Mouse (Mus musculus): ENCODE measurements at regions not wholly inside any gene's neighbourhood (a gene's known extent, or its start where the extent isn't known, plus 50 kb on each side); places are given as distances from the start of the nearest gene placed in this dataset.
A peak's percentile ranks its signal among the peaks of the same experiment; 100 is the strongest.

DNA sequence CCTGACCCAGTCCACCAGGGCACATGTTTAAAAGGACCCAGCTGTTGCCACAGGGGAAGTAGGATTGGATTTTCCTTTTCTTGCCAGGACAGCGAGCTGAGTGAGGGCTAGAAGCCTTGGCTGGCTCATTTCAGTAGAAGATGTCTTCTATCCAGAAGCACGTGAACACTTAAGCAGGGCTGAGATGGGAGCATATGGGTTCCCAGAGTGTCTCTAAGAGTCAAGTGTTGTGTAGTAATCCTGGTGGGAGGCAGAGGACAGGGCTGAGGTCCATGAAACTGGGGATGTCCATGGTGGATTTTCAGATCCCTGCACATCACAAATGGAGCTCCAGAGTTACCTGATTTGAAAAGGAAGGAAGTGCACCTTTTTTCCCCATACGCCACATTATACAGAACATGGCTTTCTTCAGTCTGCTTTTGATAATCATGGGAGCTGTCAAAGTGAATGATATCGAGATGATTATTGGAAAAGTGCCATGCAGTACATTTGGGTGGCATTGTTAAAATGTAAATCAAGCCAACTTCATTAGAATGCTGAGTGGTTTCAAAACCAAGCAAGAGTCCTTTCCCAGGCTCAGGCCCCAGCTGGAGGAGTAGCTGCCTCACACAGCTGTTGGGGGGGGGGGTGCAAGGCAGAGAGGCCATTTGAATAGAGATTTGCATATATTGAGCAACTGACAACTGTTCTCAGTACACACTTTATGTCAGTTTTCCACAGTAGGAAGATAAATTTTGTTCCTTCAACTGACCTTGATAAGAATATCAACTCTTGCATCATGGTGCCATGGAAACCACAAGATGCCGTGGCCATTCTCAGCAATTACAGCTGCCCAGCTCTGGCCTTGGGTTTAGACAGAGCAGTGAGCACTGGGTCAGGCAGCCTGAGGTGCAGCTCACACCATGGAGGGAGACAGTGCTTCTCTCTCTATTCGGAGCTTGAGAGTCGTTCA, 81.7 kb downstream of the Slc35b3 start:
- DNase-seq (ENCODE audit: low read depth): no peak

DNA sequence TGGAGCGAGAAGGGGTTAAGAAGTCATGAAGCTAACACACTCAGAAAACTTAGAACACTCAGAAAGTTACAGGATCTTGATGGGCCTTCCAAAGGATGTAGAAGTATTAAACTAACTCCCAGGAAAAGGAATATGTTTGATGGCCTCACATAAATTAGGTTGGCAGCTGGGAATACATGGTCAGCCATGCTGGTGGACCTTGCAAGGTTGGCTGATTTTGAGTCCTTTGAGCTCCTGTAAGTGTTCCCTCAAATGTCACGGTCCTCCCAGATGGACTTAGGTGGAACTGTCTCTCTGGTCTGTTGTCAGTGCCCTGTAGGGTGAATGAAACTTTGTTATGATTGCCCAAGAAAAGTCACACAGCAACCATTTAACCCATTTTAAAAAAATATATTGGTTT, 84.8 kb downstream of the Slc35b3 start:
- no peak for DNase-seq (ENCODE audit: low read depth)

DNA sequence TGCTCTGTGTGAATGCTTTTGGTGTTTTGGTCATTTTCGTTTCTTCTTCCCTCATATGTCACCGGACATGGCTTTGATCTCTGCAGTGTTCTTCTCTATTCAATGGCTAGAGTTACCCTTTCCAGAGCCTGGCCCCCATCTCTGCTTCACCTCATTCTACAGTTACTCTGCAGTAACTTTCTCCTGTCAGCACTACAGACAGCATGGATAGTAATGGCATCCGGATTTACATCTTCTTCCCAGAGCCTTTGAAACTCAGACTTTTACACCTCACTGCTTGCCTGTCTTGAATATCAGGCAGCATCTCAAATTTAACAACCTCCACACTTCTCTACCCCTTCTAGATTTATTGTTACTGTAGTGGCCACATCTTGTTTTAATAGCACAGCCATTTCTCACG, 96.7 kb downstream of the Slc35b3 start:
- DNase-seq (ENCODE audit: low read depth): no peak

GRCm38 (mm10) chr13:38855742-38856141, 104.9 kb downstream of the Slc35b3 start:
- peak; percentile 48 for DNase-seq (ENCODE audit: low read depth)

DNA sequence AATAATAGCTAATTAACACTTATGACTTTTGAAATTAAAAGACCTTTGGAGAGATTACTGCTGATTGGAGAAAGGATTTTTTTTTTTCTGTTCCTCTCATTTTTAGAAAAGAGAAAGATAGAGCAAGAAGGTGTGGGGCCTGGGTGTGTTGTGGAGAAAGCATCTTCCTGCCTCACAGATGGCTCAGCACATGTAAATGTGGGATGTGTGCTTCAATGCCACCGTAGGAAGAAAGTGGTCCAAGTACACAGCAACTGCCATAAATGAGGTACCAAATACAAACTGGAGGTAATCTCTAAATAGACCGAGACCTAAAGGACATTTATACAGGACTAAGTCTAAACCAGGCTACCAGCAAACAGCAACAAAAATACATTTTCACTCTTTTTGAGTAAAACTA, 105.7 kb downstream of the Slc35b3 start:
- no peak for DNase-seq (ENCODE audit: low read depth)

DNA sequence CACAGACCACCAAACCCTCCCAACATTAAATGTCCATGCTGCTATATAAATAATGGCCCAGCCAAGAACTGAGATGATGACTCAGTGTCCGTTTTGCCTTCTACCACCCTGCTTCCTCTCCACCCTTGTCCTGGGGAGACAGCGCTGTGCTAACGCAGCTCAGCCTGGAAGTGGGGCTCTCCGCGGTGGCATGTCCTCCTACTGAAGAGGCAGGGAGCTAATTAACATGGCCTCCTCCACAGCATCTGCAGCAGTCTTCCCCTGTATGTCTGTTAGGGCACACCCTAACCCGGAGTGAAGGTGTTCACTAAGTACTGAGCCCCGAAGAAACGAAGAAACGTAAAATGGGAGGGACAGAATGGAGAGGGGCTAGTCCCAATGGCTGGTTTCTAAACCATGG, 107.8 kb downstream of the Slc35b3 start:
- no peak for DNase-seq (ENCODE audit: low read depth)

DNA sequence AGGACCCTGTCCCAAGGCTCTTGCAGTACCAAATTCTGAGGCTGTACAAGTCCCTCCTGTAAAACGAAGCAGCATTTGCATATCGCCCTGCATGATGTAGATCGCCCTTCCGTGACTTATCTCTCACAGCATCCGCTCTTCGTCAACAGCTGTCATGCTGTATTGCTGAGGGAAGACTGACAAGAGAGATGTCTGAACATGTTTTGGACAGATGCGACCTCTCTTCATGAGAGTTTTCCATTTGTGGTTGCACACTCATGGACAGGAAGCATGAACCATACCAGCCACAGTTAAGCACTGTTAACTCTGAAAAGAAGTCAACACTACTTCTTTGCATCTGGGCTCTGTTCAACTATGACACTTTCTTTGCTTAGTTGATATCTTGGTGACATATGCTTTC, 108.9 kb downstream of the Slc35b3 start:
- DNase-seq (ENCODE audit: low read depth): no peak

DNA sequence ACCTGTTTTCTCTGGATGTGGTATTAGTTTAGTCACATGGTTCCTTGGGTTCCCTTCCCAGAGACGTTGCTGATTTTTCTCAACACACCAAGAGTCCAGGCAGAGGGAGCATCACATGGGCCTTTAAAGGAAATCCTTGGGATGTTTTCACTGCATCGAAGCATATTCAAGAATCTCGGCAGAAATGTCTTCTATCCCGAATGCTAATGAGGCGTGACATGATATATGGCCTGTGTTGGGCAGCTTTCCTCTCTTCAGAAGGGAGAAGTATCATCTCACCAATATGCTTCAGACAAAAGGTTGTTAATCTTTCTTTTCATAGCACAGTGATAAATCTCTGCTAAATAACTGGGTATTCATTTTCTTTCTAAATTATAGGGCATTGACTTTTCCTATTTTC, 122.4 kb downstream of the Slc35b3 start:
- no peak for DNase-seq (ENCODE audit: low read depth)

GRCm38 (mm10) chr13:38825649-38826048, 135.0 kb downstream of the Slc35b3 start:
- no peak for DNase-seq (ENCODE audit: low read depth)

DNA sequence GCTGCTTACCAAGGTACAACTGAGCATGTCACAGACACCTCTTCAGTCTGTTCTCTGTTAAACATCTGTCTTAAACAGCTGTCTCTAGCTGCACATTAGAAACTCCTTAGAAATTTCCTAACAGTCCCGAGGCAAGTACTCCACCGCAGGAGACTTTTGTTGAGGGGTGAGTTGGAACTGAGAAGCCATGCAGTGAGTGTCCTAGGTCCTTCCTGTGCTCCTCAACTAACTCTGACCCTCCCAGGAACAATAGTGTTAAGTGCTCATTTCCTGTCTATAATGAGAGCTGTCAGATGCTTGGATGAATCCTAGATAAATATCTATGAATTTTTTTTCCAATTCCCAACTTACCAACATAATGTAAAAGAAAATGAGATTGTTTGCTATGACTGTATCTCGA, 141.1 kb downstream of the Slc35b3 start:
- DNase-seq (ENCODE audit: low read depth): no peak

DNA sequence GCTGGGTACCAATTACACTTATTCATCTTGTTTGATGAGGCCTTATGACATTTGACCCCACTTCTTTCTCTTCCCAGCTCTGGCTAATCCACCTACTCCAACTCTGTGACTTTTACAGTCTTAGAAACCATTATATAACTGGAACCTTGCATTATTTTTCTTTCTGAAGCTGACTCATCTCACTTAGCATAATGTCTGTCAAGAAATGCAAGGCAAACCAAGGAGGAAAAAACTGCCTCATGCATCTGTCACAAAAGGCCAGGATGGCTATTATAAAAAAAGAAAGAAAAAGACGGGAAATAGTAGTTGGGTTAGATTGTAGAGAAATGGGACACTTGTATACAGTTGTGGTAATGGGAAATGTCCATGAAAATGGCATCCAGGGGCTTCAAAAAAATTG, 141.9 kb downstream of the Slc35b3 start:
- DNase-seq (ENCODE audit: low read depth): no peak

- peak; percentile 57 for DNase-seq (ENCODE audit: low read depth)
Observed at GRCm38 (mm10) chr13:38816296-38816695, 144.4 kb downstream of the Slc35b3 start.

DNA sequence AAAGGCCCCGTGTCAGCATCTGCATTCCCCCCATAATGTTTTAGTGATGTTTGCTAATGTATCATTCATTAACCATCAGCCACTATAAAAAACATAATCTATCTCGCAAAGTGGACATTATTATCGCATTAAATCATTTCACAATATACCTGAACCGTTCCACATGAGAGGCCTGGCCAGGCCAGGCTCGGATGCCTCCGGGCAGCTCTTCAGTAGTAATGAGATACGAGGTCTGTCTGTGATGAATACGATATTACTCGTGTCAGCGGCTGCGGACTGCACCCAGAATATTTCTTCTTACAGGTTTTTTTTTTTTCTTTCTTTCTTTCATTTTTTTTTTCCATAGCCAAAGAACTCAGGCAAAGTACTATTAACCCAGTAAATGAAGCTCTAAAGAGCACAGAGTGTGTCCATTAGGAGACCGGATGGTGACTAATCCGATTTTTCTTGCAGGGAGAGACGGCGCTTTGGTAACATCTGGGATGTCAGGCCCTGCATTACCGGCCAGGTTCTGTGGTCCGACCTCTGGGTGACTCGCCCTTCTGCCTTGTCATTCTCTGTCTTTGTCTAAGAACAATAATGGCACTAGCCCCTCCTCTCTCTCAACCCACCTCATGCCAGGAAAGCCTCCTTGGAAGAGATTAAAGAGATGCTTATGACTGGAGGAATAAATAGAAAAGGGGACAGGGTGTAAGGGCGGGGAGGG, 145.5 kb downstream of the Slc35b3 start:
- peak; percentile 44 for DNase-seq (ENCODE audit: low read depth)

GRCm38 (mm10) chr13:38798514-38798913, 139.7 kb upstream of the Eef1e1 start:
- DNase-seq (ENCODE audit: low read depth): no peak

DNA sequence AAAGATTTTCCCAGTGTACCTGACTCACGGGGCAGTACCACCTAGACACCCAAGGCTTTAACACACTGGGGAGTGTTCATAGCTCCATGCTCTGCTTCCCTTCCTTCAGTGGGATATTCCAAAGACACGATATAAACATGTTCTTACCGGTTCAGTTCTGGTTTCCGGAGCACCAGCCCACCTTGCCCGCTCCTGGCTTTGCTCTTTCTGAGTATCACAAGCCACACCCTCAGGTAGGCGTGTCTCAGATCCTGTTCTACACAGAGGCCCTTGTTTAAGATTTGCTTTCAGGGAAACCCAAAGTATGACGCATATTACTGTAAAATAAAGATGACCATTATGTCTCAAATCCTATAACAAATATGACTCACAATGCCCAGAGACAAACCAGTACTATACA, 134.6 kb upstream of the Eef1e1 start:
- DNase-seq (ENCODE audit: low read depth): peak; percentile 60

DNA sequence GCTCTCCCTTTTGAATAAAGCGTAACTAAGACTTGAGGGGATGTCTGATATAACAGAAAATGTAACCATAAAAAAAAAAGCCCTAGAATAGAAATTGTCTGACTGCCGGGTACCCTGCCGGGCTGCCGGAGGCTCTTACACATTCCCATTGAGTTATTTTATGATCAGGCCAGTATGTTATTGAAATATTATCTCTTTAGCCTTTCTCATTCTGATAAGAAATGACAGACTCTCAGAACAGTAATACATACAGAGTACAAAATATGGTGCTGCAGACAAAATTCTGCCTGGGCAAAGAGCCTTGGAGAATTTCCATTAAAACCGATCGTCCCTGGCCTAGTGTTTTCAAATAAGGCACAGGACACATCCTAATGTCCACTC, 121.8 kb upstream of the Eef1e1 start:
- DNase-seq (ENCODE audit: low read depth): no peak

DNA sequence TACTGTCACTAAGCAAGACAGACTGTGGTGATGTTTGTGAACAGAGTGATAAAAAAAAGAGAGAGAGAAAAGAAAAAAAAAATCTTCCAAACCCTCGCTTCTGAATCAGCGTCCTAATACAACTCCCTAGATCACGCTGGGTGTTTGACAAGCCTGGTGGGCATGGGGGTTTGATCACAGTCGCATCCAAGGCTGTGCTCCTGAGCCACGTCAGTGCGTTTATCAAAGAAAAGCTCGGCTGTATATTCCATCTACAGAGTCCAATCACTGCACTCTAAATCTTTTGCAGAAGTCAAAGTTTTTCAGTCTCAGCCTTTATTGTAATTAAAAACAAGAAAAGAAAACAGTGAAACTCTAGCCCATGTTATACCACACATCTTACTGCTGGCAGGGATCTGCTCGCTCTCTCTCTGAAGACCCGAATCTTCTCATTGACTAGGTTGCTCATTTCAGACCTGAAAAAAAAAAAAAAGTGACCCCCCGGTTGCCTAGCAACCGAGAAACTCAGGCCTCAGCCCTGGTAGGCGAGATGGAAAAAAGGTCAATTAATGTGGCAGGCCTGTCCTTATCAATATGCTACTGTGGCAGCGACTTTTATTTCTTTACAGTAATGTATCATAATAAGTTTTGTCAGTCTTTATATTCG, 121.2 kb upstream of the Eef1e1 start:
- no peak for DNase-seq (ENCODE audit: low read depth)

DNA sequence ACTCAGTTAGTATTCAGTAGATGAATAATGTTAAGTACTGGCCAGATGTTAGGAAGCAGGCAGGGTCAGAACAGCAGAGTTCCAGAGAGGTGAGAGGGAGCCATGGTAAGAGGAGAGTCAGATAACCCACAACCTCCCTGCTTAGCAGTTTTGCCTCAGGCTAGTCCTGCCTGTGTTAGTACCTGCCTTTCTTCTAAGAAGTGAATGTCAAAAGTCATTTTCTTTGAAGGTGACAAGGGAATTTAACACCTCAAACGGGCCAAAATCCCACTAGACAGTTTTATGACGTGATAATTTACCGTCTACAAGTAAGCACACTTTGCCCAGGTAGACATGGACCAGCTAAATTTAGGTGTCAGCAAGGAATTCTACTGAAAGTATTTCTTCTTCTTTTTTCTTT, 117.7 kb upstream of the Eef1e1 start:
- DNase-seq (ENCODE audit: low read depth): no peak

GRCm38 (mm10) chr13:38772996-38773395, 114.1 kb upstream of the Eef1e1 start:
- DNase-seq (ENCODE audit: low read depth): no peak

GRCm38 (mm10) chr13:38766133-38766532, 107.3 kb upstream of the Eef1e1 start:
- peak; percentile 59 for DNase-seq (ENCODE audit: low read depth)

GRCm38 (mm10) chr13:38760261-38760660, 101.4 kb upstream of the Eef1e1 start:
- DNase-seq (ENCODE audit: low read depth): no peak

GRCm38 (mm10) chr13:38756629-38757227, 97.9 kb upstream of the Eef1e1 start:
- no peak for DNase-seq (ENCODE audit: low read depth)

Measured in NIH3T3 (cell line).